Mouse (Mus musculus) cerebellum, adult (tissue): ENCODE measurements around the gene Herc2.

ENCODE experiments used
- ATAC-seq: cut with Nextera tagmentation; 2 replicates; pipeline ENCODE4 v1.9.2; 2017; ENCODE audit warnings: mild to moderate bottlenecking, moderate library complexity, mixed read lengths; ENCODE audit not compliant: insufficient number of reproducible peaks, low FRiP score, low TSS enrichment

Herc2 gene

GRCm38 (mm10) chr7:56168713-56169112 lies 118.7 kb downstream of the Herc2 start:
- ATAC-seq = peak; percentile 56; the same call in 1 of the 2 replicates

DNA sequence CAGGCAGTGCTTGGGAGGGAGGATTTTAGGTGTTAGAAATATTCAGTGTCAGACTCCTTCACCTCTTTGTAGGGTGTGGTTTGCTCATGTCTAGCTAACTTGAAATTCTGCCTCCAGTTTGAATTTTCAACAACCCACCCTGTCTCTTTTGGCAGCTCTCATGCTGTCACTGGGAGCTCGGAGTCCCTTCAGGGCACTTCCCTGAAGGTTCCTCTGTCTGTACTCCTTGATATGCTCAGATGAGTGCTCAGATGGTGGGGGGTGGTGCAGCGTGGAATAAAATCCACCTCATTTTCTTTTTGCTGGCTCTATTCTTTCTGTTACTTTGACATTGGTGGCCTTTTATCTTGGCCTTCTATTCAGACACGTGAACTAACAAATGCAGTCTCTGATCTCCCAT lies 127.4 kb downstream of the Herc2 start:
- no peak for ATAC-seq

GRCm38 (mm10) chr7:56191041-56191440 lies 141.0 kb downstream of the Herc2 start:
- ATAC-seq = no peak

GRCm38 (mm10) chr7:56191661-56192060 lies 141.7 kb downstream of the Herc2 start:
- ATAC-seq = no peak

- ATAC-seq = no peak
Observed at GRCm38 (mm10) chr7:56201483-56202218, 151.7 kb downstream of the Herc2 start.

- no peak for ATAC-seq
Observed at GRCm38 (mm10) chr7:56202843-56203242, 152.8 kb downstream of the Herc2 start.

DNA sequence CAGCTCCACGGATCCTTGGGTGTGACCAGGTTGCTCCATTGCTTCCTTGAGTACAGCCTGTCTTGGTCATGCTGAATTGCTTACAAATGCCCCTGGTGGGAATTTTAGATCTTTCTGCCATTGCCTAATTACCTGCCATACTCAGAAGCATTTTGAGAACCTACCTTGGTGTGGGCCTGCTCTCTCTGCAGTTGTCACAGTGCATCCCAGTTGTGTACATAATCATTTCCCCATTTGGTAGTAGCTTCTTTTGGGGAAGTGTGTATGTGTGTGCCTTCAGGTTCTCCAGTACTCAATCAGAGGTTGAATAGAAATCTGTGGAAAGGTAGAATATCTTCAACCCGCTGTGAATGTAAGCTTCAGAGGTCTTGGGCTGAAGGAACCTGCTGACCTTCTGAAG lies 153.3 kb downstream of the Herc2 start:
- ATAC-seq = no peak

- ATAC-seq = no peak
Observed at GRCm38 (mm10) chr7:56204877-56205276, 154.9 kb downstream of the Herc2 start.

- ATAC-seq = no peak
Observed at GRCm38 (mm10) chr7:56220811-56221210, 170.8 kb downstream of the Herc2 start.

- ATAC-seq = no peak
Observed at GRCm38 (mm10) chr7:56235794-56236423, 185.9 kb downstream of the Herc2 start.

DNA sequence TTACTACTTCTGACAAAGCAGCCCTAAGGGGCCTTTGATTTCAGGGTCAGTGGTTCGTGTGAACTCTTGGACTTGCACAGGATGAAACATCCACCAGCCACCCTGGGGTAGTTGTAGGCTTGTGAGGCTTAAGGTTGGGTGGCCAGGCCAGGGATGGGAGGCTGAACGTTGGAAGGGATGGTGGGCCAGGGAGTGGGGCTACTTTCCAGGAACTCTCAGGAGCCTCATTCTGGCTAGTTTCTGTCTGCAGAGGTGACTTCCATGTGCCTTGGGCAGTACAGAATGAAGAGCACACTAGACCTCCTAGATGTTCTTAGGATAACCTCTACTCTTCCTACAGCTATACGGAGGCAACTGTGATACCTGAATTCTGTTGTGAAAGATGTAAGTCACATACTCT lies 186.6 kb downstream of the Herc2 start:
- ATAC-seq = no peak

DNA sequence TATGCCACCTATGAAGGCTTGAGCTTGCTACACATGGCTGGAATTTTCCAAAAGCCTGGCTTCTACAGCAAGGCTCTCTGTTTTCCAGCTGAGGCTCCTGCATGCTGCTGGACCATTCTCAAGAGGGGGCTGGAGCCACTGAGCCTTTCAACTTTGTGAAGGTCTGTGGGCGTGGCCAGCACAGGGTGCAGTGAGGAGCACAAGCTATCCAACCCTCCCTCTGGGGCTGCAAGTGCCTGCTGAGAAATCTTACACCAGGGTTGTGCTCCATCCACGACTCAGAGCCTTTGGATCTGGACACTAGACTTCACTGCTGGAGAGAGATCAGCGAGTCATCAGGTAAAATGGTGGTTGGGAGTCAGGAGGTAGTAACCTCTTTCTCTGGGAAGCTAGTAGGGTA lies 189.5 kb downstream of the Herc2 start, which contains the start of gene Oca2:
TSS of gene Oca2 (plus strand) at position 218 of the 400 bp plus-strand sequence.
- no peak for ATAC-seq

DNA sequence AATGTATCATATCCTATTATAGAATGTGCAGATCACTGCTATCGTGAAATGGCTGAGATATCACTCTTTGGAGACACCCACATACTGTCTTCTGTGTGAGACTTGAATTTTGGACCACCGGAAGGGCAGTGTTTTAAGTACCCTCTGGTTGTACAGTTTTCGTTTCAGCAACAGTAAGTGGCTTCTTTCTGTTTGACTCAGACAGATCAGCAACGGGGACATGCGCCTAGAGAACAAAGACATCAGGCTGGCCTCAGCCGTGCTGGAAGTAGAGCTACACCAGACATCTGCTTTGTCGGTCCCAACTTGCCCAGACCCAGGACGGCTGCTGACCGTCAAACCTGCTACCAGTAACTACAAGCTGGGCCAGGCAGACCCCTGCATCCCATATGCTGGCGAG lies 204.6 kb downstream of the Herc2 start:
- ATAC-seq = no peak

DNA sequence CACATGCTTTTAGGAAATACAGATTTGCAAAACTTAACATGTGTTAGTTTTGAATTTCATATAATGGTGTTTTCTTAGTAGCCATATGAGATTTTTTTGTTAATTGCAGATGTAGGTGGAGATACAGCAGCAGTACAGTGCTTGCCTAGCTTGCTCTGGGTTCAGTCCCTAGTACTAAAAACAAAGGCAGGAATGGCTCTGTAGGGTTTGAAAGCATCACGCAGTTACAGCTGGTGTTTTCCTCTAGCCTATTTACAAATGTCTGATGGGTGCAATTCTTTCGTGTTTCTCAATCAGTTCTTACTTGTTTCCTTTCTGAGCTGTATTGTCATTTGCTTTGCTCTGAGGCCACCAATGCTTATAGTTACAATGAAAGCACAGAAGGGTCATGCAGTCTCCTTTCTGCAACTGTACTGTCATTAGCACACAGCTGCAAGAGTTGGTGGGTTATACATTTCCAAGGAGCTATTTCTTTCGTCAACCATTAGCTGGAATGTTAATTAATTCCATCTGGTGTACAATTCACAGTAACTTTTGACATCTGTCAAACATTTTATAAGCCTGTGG lies 208.0 kb downstream of the Herc2 start:
- ATAC-seq = no peak

GRCm38 (mm10) chr7:56277506-56277905 lies 227.5 kb downstream of the Herc2 start:
- ATAC-seq = no peak
